Mouse (Mus musculus) layer of hippocampus, postnatal 25 days (tissue): ENCODE measurements at regions not wholly inside any gene's neighbourhood (a gene's known extent, or its start where the extent isn't known, plus 50 kb on each side); places are given as distances from the start of the nearest gene placed in this dataset.
"Not testable (repeated sequence)": the region's sequence is repeated elsewhere in the genome, so short reads cannot be mapped to it uniquely, and the experiment has no call there.

ENCODE experiments used
- DNase-seq, 2 experiments: peaks; one replicate each; pipeline ENCODE4 v3.0.0; 2022; ENCODE audit warnings: mixed read lengths in 2 of 2, low spot score in 1 of 2; ENCODE audit errors: extremely low spot score in 1 of 2

DNA sequence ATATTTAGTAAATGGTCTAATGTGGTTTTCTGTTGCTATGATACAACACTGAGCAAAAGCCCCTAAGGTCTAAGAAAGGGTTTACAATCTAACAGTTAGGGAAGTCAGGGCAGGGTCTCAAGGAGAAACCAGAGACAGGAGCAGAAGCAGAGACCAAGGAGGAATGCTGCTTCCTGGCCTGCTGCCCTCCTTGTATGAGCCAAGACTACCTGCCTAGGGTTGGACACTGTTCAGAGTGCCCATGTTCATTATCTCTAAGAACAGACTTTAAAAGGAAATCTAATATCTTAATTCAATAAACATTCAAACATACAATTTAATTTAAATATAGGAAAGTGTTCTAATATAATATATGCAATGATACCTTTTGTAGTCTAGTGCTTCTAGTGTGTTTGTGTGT lies 63.0 kb upstream of the Tmem106b start:
- DNase-seq = no peak

DNA sequence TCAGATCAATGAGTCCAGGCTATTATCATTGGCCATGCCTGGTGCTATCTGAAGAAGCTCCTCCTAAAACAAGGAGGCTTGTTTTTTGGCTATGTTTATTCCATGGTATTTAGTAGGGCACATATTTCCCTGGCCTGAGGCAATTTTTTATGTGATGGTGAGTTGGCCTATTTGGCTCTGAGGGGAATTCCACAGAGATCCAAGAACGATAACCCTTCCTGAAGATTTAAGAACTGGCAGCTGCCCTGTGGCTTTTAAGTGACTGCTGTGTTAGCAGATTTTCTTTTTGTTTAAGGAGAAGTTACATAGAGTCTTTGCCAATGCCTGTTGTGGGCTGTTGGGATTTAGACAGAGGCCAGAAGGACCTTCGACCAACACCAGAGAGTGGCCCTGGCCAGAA lies 74.9 kb upstream of the Tmem106b start:
- no peak for DNase-seq

DNA sequence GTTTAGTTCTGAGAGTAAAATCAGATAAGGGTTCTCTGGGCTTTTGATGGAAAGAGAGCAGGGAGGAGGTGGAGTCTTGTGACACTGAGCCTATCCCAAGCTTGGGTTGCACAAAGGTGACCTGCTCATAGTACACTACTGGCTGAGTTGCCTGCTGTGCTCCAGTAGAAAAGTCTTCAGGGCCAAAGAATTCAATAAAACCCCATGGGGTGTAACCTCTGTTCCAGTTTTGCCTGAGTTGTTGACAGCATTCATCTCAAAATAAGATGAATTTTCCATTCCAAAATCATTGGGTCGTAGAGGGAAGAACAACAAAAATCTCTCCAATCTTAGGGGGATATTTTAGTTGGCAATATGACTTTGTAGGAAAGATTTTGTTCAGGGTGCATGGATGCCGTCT lies 75.8 kb upstream of the Tmem106b start:
- DNase-seq = no peak

DNA sequence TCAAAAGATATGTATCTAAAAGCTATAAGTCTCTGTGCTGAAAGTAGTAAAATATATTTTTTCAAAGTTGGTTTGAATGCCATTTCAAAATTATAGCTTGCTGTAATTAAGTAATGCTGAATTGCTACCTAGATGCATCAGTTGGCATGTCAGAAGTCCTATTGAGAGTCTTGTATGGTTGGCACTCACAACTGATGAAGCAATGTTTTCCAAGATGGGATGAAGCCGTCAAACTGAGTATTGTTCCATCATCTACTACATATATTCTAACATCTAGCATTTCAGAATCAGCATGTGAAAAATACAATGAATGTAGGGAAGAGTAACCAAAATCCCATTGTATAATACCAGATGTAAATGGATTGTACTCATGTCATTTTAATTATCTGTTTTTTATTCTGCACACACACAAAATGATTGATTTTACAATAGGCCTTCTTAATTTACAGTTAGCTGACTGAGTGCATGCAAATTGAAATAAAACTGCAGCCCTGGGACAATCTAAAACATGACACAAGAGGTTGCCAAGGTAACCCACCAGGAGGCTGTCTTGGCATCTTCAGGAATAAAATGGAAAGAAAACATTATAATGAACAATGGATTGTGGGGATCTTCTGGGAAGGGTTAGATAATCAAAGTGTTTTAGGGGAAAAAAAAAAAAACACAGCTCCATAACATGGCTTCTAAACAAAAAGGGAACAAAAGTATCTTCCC lies 92.2 kb upstream of the Tmem106b start:
- DNase-seq = no peak

DNA sequence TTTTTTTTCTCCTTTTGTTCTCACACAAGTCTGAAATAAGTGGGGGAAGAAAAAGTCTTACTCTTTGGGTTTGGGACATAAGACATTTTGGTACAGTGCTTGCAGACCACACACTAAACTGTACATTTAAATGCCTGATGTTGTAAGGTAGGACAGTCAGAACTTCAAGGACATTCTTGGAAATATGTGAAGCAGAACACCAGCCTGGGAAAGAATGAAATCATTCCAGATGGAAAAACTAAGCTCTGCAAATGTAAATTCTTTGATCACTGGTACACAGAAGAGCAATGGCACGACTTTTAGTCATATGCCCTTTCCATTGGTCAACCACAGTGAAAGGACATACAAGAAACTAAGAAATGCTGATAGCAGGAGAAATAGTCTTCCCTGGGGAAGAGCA lies 98.0 kb upstream of the Tmem106b start:
- no peak for DNase-seq

DNA sequence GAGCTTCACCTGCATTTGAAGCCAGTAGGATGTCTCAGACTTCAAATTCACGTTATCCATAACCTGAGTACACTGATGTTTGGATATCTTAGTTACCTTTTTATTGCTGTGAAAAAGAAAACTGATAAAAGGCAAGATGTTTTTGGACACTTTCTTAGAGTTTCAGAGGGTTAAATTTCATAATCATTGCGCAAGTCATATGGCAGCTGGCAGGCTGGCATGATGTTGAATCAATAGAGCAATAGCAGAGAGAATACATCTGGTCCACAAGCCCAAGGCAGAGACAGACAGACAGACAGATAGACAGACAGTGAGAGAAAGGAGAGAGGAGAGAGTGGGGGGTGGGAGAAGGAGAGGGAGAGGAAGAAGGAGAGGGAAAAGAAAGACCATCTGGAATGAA lies 102.3 kb upstream of the Tmem106b start:
- no peak for DNase-seq

DNA sequence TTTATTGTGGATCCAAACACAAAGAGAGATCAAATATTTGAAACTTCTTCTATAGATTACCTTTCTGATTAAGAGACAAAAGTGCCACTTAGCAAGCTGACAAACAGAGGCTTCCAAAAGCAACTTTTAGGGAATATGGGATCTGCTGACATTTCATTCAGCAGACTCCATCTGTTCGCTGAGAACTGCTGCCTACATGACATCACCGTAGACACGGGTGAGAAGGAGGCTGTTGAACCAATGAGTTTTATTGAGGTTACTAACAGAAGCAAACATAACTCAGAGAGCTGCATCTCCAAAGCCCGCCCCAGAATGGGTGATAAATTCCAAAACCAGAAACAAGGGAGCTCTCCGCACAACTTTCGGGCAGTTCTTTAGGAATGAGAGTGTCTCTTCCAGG lies 111.8 kb upstream of the Tmem106b start:
- peak in 1 of 2 experiments; percentile 6 for DNase-seq

DNA sequence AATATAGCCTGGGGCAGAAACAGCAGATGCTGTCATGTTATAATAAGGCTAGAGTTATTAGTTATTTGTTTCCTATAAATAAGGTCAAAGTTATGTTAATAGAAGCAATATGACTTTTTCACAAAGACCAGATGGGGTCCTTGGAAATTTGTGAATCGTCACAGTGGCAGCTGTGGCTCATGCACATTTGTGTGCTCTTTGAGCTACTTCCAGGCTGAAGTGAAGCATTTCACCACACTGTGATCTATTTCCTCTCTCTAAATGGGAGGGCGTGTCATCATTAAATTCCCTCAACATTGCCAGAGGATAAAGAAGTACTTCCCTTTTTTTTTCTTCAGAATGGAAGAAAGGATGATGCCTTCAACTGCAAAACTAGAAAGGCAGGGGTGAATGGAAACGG lies 157.9 kb upstream of the Tmem106b start:
- DNase-seq = no peak

DNA sequence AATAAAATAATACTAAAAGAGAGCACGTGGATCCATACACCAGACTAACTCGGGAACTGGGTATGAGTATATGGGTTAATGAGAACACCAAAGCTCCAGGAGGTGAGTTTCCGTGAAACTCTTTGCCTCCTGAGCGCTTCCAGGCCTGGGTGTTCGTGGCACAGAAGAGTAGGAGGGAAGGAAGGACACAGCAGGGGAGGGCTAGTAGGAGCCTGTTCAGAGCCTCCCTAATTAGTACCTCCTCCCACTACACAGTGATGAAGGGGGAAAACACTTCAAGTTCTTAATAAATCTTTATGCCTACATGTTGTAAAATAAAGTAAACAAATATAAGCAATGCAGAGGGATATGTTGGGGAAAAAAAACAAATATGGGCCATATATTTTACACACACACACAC lies 143.7 kb upstream of the Thsd7a start:
- DNase-seq = no peak

DNA sequence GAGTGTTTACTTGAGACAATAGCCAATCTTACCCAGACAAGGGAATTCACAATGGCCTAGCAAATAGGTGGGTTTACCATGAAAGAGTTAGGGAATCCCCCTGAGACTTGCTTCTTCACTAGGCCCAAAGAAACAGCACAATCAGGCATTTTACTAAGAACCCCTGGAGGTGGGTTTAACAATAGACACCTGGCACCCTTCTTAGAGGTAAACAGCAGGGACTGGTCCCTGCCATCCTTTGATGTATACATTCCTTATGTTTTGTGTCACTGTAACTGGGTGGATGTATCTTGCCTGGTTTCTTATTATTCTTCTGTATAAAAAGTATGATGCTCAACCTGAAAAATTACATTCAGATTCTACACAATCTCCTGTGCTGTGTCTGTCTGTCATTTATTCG lies 127.7 kb upstream of the Thsd7a start:
- not testable (repeated sequence) for DNase-seq

DNA sequence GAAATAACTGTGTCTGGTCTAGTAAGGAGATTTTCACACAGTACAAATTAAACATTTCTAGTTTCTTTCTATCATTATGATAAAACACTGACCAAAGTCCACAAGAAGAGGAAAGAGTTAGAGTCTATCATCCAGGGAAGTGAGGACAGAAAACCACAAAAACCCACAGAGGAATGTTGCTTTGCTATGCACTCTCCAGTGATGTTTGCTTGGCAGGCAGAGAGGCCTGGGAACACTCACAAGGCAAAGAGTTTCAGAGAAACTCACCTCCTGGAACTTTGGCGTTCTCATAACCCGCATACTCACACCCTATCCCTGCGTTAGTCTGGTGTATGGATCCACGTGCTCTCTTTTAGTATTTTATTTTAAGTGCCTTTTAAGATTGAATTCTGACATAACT lies 127.2 kb upstream of the Thsd7a start:
- DNase-seq = no peak

DNA sequence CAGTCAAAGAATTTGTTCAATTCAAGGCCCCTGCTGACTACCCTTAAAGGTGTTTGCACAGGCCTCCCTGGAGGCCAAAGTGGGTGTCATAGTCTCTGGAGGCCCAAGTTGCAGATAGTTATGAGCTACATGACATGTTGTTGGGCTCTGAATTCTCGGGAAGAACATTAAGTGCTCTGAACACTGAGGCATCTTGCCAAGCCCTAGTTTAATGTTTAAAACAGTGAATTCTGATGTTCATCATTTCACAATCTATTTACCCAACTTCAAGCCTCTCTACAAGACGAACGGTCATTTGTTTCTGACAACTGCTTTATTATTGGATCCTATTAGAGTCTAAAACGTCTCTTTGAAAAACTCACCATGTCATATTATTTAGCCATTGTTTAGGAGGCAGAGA lies 119.0 kb upstream of the Thsd7a start:
- no peak for DNase-seq

DNA sequence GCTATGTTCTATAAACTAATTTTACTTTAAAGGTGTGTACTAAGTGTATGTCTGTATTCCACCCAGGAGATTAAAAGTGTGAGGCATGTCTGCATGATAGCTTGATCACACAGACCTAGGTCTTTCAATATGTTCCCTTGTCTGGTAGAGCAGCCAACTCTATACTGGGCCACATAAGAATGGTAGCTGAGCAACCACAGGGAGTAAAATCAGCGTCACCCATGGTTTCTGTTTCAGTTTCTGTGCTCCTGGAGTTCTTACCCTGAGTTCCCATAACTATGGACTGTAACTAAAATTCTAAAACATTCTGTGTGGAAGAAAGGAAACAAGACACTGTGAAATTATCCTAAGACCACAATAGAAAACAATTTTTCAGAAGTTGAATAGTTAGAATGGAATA lies 102.8 kb upstream of the Thsd7a start:
- DNase-seq = no peak

DNA sequence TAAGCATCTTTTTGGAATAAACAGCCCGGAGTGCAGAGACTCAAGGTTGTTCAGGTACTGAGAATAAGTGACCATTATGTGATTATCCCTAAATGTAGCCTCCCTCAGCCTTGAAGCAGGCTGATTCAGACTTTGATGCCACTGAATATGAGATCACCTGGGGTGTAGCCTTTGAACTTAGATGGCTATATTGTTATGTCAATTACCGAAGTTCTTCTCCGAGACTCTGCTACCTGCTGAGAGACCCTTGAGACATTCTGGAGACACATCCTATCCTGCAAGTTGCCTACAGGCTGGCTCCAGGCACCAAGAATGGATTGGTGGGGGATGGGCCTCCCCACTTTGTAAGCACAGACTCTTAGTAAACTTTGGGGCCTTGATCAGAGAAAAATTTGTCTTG lies 85.9 kb upstream of the Thsd7a start:
- not testable (repeated sequence) for DNase-seq

DNA sequence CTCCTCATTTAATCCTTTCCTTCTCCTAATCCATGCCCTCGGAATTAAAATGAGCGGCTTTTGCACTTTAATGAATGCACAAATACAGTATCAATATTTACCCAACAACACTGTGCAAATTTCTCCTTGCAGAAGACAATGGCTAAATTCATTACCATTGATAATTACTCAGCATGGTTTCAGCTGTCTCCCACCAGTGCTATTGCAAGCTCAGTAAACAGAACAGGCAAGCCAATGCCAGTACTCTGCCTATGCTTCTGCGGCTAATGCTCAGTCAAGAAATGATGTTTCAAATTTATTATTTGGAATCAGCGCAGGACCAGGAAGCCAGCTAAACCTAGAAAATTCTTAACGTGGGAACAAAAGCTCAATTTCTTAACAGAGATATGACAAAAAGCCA lies 84.1 kb upstream of the Thsd7a start:
- no peak for DNase-seq

DNA sequence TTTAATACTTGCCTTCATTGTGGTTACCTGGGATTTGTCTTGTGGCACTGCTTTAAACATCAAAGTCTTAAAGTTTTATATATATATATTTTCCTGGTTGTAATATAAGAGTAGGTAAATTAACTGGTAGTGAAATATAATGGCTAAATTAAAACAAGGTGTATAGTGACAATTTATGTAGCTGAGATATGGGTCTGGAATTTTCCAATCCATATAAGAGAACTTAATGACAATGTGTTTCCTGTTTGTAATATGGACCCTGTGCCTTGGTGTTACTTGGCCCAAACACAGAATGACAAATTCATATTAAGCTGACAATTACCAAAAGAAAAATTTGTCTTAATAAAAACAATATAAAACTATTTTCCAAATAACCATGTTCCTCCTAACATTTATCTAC lies 82.7 kb upstream of the Thsd7a start:
- DNase-seq = no peak

DNA sequence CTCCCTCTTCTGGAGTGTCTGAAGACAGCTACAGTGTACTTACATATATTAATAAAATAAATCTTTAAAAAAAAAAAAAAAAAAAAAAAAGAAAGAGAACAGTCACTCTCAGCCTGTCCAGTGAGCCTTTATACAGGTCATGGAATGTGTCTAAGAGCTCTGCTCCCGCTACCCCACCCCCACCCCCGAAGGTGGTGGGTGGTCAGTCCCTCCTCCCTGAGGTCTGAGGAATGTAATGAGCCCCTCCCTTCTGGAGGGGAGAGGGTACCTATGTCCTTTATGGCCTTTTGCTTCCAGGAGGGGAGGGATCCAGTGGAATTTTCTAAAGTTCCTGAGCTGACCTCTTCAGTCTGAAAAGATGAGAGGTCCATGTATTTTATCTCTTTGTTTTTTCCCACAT lies 82.3 kb upstream of the Thsd7a start:
- no peak for DNase-seq

DNA sequence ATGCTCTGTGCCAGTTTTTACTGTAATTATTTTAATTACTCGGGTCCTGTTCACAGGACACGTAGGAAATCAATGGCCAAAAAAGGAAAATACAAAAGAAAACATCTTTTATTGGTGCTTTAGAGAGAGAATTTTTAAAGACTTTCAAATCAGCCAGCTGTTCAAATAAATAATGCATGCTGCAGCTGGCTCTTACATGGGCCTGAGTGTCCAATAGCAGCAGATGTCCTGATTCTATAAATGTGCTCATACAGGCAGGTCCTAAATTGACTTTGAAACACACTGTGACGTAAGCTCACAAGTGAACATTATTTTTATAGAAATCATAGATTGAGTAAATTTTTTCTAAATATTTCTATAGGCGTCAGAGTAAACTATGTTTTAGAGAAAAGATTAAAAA lies 78.5 kb upstream of the Thsd7a start:
- DNase-seq = no peak

DNA sequence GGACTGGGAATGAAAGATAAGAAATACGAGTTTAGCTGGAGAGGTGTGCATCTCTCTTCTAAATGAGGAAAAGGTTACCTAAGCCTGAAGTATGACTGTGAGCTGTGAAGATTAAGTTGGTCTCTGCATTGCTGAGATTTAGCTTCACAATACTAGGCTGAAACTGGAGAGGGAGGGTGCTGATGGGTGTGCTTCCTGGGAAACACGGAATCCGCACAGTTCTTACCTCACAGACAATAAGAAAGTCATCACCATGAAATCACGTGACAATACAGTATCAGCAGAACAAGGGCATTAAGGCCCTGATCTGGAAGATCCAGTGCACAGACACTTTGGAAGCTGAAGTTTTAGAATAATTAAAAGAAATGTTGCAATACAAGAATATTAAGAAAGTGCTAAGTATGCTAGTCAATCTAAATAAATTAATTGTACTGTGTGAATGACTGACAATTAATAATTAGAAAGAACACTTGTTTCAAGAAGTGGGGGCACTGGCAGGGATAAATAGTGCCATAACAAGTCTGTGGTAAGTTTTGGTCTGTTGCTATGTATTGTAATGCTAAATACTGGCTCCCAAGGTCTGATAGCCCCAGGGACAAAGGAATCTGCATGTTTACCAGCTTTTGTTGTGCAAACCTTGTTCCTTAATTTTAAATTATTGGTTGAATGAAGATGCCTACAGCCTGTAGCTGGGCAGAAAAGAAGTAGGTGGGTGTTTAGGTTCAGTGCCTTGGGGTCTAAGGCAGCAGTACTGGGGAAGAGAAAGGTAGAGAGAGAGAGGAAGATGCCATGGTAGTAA lies 66.0 kb upstream of the Thsd7a start:
- DNase-seq = no peak

DNA sequence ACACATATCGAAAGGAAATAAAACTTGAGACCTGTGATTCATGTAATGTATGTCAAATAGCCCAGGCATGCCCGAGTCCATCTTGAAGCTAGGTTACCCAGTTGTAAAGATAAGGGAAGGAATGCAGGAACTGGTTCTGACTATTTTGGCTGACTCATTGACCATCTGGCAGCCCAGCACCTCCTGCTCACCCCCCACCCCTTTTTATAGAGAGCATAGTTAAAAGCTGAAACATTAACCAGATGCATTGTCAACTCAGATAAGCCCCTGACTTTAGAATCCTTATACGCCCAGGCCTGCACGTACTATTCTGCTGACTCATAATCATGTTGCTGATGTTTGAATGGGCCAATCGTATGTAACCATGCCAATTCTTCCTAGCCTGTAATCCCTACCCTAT lies 64.6 kb upstream of the Thsd7a start:
- DNase-seq = not testable (repeated sequence)

DNA sequence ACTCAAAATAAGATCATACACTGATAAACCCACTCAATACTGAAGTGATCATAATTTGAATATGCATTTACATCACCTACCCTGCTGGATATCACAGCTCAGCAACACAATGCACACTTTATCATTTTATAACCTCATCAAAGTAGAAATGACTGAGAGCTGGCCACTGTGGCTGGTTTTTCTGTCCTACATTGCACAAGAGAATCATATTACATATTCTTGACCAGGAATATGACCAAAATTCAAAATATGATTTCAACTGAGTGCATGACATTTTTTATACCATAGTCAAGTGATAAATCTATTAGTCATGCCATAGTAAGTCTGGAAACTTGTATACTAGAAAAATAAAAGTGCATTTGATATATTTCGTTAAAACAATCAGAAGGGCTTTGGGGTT lies 63.3 kb upstream of the Thsd7a start:
- DNase-seq = no peak

DNA sequence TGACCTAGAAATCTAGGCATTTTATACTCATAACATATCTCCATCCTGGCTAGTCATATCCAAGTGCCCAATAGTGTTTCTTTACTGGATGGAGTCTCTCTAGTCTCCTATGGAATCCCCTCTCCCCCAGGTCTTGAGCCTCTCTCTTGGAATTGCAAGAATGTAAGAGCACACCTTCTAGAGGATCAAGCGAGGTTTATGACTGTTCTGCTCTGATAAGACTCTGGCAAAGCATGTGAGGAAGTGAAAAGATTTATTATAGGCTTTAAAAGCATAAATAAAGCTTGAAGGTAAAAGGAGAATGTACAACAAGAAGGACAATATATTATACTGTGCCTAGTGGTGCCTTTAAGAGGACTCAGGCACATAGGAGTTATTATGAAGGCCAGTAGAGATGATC lies 62.8 kb upstream of the Thsd7a start:
- no peak for DNase-seq
